Mouse (Mus musculus) layer of hippocampus, postnatal 14 days (tissue): ENCODE data around the gene Erlin1. TPM values are rescaled to one million over a fixed set of nuclear protein-coding genes. Genes with fewer than 3 reads are reported as not detected.

Experiments used
- DNase-seq, 2 experiments: peaks; one replicate each; pipeline ENCODE4 v3.0.0; 2021 to 2022; ENCODE audit warnings: low spot score in 2 of 2, mixed read lengths in 1 of 2
- total RNA-seq, 2 experiments: library from RNA; stranded (reverse); gene quantifications; 2 replicates each; pipeline ENCODE4 v1.2.3; 2021

The Erlin1 gene
- total RNA-seq, 2 experiments from 2014 or later: 17.0 to 18.6 TPM

DNA sequence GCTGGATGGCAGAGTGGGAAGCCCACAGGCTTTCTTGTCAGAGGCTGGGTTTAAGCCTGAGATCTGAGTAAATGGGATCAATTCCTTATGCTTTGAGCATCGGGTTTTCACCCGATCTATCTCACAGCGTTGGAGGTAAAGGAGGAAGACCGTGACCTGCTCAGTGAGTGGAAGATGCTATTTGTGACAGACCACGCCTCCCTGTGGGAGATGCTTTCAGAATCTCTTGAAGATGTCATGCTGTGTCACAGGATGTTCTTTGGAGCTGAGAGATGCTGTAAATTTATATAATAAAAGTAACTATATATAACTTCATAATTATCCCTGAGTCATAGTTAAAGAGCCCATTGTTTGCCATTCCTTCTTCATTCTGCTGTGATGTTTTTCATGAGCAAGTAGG is 68.9 kb downstream of the Erlin1 start:
- no peak for DNase-seq

DNA sequence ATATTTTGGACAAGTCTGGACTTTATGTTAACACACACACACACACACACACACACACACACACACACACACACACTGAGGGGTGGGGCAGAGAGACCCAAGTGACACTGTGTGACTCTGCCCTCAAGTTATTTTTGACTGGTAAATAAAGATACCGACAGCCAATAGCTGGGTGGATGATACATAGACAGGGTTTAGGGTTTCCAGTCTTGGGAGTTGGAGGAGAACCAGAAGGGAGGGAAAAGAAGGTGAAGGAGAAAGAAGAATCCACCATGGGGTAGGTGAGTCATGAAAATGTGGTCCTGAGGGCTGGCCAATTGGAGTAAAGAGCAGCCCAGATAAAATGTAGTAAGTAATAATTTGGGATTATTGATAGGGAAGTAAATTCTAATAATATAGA is 69.5 kb downstream of the Erlin1 start:
- DNase-seq: no peak

DNA sequence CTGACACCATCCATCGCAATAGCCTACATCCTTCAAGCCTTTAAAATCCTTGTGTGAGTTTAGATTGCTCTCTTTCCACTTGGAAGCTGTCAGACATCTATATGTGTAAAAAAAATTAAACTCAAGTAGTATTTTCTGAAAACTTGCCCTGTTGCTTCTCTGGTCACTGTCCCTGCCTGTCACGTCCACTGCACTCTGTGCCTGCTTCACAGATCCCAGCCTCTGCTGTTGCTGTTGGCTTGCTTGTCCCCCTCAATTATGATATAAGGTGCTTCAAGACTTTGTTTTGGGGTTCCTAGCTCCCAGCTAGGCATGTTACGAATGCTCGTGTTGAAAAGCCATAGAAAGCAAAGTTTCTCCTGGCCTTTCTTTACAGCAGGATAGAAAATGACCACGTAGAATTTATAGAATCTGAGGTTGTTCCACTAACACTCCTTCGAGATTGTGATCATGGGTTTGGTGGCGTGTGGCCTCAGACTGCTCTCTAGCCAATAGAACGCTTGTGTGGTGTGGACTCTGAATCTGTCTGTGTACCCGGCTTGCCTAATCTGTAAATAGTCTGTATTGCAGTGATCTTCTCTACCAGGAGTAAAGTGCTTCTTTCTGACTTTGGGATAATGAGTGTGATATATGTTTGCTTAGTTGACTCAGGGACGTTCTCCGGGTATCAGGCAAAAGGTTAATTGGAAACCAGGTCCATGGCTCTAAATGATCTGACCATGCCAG is 70.6 kb downstream of the Erlin1 start:
- no peak for DNase-seq

DNA sequence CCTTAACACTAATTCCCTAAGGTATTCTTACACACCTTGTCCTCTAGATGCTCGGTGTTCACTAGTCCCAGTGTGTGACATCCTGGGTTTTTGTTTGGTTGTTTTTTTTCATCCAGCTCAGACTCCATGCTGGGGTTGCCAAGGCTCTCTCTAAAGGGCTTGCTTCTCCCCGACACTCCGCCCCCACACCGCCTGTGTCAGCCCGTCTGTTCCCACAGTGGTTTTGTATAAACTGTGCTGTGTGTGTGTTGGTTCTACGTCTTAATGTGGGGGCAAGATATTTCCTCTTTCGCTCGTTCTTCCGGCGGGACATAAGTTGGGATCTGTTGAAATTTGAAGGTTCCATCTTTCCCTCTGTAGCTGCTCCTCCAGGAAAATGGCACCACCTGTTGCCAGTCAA is 71.5 kb downstream of the Erlin1 start:
- peak; percentile 59 to 77 for DNase-seq

DNA sequence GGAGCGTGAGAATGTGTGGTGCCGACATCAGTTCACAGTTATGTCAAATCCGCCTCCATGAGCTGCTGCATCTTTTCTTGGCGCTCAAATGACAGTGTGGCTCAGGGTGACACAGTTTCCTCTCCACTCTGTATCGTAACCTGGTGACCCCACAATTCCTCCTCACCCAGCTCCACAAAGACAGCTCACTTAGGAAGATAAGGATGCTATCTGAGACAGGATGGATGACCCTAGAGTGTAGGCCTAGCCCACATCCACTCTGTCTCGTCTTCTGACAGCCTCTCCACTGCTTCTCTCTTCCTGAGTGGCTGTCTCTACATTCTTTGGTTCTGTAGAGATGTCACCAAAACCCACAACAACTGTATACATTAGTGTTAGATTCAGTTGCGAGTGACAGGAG is 74.2 kb downstream of the Erlin1 start:
- no peak for DNase-seq

DNA sequence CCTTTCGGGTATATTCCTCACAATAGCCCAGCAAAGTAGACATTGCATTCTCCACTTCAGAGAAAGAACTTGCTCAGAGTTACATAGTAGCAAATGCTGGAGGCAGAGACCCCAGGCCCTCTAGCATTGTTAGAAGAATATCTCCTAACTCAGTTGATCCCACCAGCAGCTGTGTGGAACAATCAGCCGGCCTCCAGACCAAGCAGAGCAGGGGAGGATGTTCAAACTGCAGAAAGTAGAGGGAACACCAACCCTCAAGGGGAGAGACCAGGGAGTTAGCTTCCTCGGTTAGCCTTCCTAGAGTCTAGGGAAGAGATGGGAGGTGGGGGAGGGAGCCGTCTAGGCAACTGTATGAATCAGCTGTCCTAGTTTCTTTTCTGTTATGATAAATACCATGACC is 77.1 kb downstream of the Erlin1 start:
- no peak for DNase-seq

DNA sequence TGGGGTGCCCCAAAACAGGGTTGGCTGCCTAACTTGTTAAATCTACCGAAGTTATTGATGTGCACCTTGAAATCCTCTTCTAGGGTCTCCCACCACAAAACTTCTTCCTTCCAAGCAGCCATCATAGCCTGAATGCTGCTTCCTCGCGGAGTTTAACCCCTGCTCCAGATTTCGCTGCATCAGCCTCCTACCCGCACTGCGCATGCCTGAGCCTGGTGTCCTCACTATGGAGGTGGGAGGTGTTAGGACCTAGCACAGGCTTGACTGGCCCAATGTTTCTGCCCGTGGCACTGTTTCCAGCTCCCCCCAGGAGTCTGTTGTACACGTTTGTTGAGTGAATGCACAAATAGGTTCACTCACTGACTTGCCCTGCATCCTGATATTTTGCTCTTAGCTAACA is 79.2 kb downstream of the Erlin1 start:
- no peak for DNase-seq

DNA sequence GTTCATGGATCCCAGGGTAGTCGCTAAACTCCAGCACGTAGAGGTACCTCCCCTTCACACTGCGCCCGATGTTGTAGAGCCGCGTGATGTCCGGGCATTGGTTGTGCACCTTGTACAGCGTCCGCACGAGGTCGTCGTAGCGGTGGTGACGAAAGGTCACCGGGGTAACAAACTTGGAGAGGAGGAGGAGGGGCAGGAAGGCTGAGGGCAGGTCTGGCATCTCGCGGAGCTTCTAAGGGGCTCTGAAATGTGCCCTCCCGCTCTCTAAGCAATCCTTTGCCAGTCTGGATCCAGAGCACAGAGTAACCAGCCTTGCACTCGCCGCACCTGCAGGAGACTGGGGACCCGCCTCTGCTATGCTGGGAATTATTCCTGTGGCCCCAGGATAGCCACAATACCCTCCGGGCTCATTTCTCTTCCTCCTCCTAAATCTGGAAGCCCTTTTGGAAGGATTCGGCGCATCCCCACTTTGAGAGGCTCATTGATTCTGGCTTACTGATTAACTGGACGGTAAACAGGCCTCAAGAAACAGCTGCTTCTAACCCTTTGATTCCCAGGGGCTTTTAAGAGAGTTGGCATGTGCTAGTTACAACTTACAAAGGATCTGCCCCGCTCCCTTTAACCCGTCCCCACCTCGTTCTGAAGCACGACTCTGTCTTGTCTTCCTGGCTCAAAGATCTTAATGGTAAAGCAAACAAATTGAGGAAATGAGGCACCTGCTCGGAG is 83.4 kb downstream of the Erlin1 start, which contains the start of gene Cpn1:
Gene Cpn1, minus strand, starts transcription at position 488 of the 726 bp plus-strand sequence.
- no peak for DNase-seq

Other genes with a start within 250 kb of the Erlin1 start
- gene Dnmbp, start 129.6 kb downstream of the Erlin1 start, total RNA-seq: 10 to 100 TPM in 1 of 2 experiments, 1 to 10 TPM in 1; 9.5 to 10.3 TPM
- gene Cpn1, start 83.2 kb downstream of the Erlin1 start, total RNA-seq: under 1 TPM in 1 of 2 experiments, not detected in 1; 0.39 TPM
- under 1 TPM; 0.16 to 0.19 TPM for gene Cyp2c23, start 40.6 kb downstream of the Erlin1 start, total RNA-seq
- 10 to 100 TPM; 42.4 to 53.2 TPM for gene Chuk, start 37.7 kb upstream of the Erlin1 start, total RNA-seq
- gene Cwf19l1, start 66.1 kb upstream of the Erlin1 start, total RNA-seq: 10 to 100 TPM; 16.2 to 16.6 TPM
- gene Bloc1s2, start 76.7 kb upstream of the Erlin1 start, total RNA-seq: 10 to 100 TPM; 66.4 to 67.3 TPM
- gene Pkd2l1, start 122.7 kb upstream of the Erlin1 start, total RNA-seq: not detected
- under 1 TPM; 0.62 TPM for gene Scd3, start 133.5 kb upstream of the Erlin1 start, total RNA-seq
- 100 to 1,000 TPM; 702 to 713 TPM for gene Scd2, start 223.9 kb upstream of the Erlin1 start, total RNA-seq